Mouse (Mus musculus): ENCODE results near the gene Zc3h12d.

GRCm38 (mm10) chr10:7860494-7860893 lies 28.2 kb downstream of the Zc3h12d start:
- TF ChIP-seq EP300 (IDR thresholded peaks at IDR 0.05; ENCODE audit: low read depth), result no peak
- TF ChIP-seq CTCF (IDR thresholded peaks at IDR 0.05; ENCODE audit: low read depth), result no peak
